ENCODE assay signal across 13 mouse cellular contexts in genomic region chr16:16596582-16596981, GRCm38 (mm10). TPM values are rescaled to one million over a fixed set of nuclear protein-coding genes. Genes with fewer than 3 reads are reported as not detected.
DNase-seq lines count a peak whose midpoint lies in the region; ATAC-seq and TF ChIP-seq lines count a peak whose summit lies in the region.
"Had no signal": no experiment of that assay in that cellular context is flagged by ENCODE, and none has a peak within 500 bp of the region (broad histone marks: within the 10 kb centered on the region; RNA-seq: fewer than 3 reads in every experiment).

No protein-coding gene starts in this region.

- no peak overlapping the region for H3K9ac ChIP-seq in intestine, postnatal 0 days (ENCODE audit: low read depth, low read length)
- no peak overlapping the region for H3K9ac ChIP-seq in intestine, embryonic 15.5 days
- no peak overlapping the region for H3K9ac ChIP-seq in midbrain, postnatal 0 days (replicated peaks; ENCODE audit: low read length, poor library complexity, severe bottlenecking)
- H3K9ac ChIP-seq in midbrain, embryonic 13.5 days (replicated peaks): no peak overlapping the region
- H3K9ac ChIP-seq in stomach, postnatal 0 days (ENCODE audit: low read length): no peak overlapping the region
- H3K9ac ChIP-seq: lung, embryonic 15.5 days had no signal

- no peak overlapping the region for H3K4me2 ChIP-seq in intestine, postnatal 0 days (replicated peaks; ENCODE audit: low read depth)
- no peak overlapping the region for H3K4me2 ChIP-seq in intestine, embryonic 15.5 days (replicated peaks)
- no peak overlapping the region for H3K4me2 ChIP-seq in midbrain, postnatal 0 days (ENCODE audit: low read depth, low read length, poor library complexity, severe bottlenecking)
- no peak overlapping the region for H3K4me2 ChIP-seq in midbrain, embryonic 13.5 days (replicated peaks)
- no peak overlapping the region for H3K4me2 ChIP-seq in stomach, postnatal 0 days (replicated peaks; ENCODE audit: low read depth)
- H3K4me2 ChIP-seq: lung, embryonic 15.5 days had no signal

- ATAC-seq in intestine, postnatal 0 days: no peak
- ATAC-seq in intestine, embryonic 15.5 days: no peak
- ATAC-seq in midbrain, postnatal 0 days (ENCODE audit: low FRiP score): no peak
- ATAC-seq in midbrain, embryonic 13.5 days: no peak
- no peak for ATAC-seq in stomach, postnatal 0 days (ENCODE audit: low FRiP score, low TSS enrichment)
- ATAC-seq: midbrain, embryonic 16.5 days had no signal

- no peaks in the 10 kb centered on the region for H3K27me3 ChIP-seq in intestine, postnatal 0 days (replicated peaks; ENCODE audit: control insufficient read depth, insufficient read depth, low read length)
- H3K27me3 ChIP-seq in intestine, embryonic 15.5 days (replicated peaks): no peaks in the 10 kb centered on the region
- no peaks in the 10 kb centered on the region for H3K27me3 ChIP-seq in midbrain, postnatal 0 days (ENCODE audit: insufficient read depth, low read length)
- no peaks in the 10 kb centered on the region for H3K27me3 ChIP-seq in midbrain, embryonic 13.5 days
- H3K27me3 ChIP-seq in stomach, postnatal 0 days (ENCODE audit: control insufficient read depth, insufficient read depth, low read length): no peaks in the 10 kb centered on the region

- H3K4me3 ChIP-seq in intestine, postnatal 0 days (ENCODE audit: low read depth, low read length): no peak overlapping the region
- no peak overlapping the region for H3K4me3 ChIP-seq in intestine, embryonic 15.5 days (replicated peaks)
- H3K4me3 ChIP-seq in midbrain, postnatal 0 days (ENCODE audit: low read depth, low read length): no peak overlapping the region
- no peak overlapping the region for H3K4me3 ChIP-seq in midbrain, embryonic 13.5 days (replicated peaks)
- no peak overlapping the region for H3K4me3 ChIP-seq in stomach, postnatal 0 days (ENCODE audit: low read depth, low read length)
- H3K4me3 ChIP-seq: hindbrain, embryonic 10.5 days; lung, embryonic 15.5 days had no signal

- no peak for TF ChIP-seq EP300 in stomach, postnatal 0 days (optimal IDR thresholded peaks at IDR 0.05)

- DNase-seq in adrenal gland, postnatal 10 days: peak; percentile 16
- no peak for DNase-seq in adrenal gland, adult 8-10 months
- no peak for DNase-seq in midbrain, postnatal 0 days (ENCODE audit: low spot score)
- no peak for DNase-seq in stomach, postnatal 0 days (ENCODE audit: low spot score)
- DNase-seq in urinary bladder, postnatal 25 days (ENCODE audit: low spot score): no peak
- DNase-seq: heart, adult 18-20 months; left cerebral cortex, postnatal 4 days had no signal

- peak; percentile 61 for TF ChIP-seq CTCF in intestine, postnatal 0 days (IDR thresholded peaks at IDR 0.05; ENCODE audit: low read depth)
- peak; percentile 55 for TF ChIP-seq CTCF in midbrain, postnatal 0 days (IDR thresholded peaks at IDR 0.05)
- peak; percentile 61 for TF ChIP-seq CTCF in stomach, postnatal 0 days (IDR thresholded peaks at IDR 0.05; ENCODE audit: low read depth)

- H3K9me3 ChIP-seq in intestine, postnatal 0 days (ENCODE audit: control insufficient read depth): no peaks in the 10 kb centered on the region
- H3K9me3 ChIP-seq in intestine, embryonic 15.5 days: no peaks in the 10 kb centered on the region
- no peaks in the 10 kb centered on the region for H3K9me3 ChIP-seq in midbrain, postnatal 0 days (ENCODE audit: low read length)
- H3K9me3 ChIP-seq in midbrain, embryonic 13.5 days: no peaks in the 10 kb centered on the region
- H3K9me3 ChIP-seq in stomach, postnatal 0 days (ENCODE audit: control insufficient read depth, low read length): no peaks in the 10 kb centered on the region
- H3K9me3 ChIP-seq: hindbrain, embryonic 10.5 days; lung, embryonic 15.5 days had no signal

- H3K27ac ChIP-seq in intestine, postnatal 0 days (ENCODE audit: low read depth, low read length): no peak overlapping the region
- no peak overlapping the region for H3K27ac ChIP-seq in intestine, embryonic 15.5 days
- H3K27ac ChIP-seq in midbrain, postnatal 0 days (ENCODE audit: low read depth, low read length): no peak overlapping the region
- H3K27ac ChIP-seq in midbrain, embryonic 13.5 days: no peak overlapping the region
- no peak overlapping the region for H3K27ac ChIP-seq in stomach, postnatal 0 days (replicated peaks)
- H3K27ac ChIP-seq: hindbrain, embryonic 10.5 days; lung, embryonic 15.5 days had no signal

- H3K4me1 ChIP-seq in intestine, postnatal 0 days (replicated peaks; ENCODE audit: control insufficient read depth, insufficient read depth, low read length): 0 out of 2 replicates have a peak, but pooled peaks cover 3% of the 10 kb centered on the region
- no peaks in the 10 kb centered on the region for H3K4me1 ChIP-seq in intestine, embryonic 15.5 days (replicated peaks)
- H3K4me1 ChIP-seq in midbrain, postnatal 0 days (ENCODE audit: insufficient read depth, low read length): no peaks in the 10 kb centered on the region
- H3K4me1 ChIP-seq in midbrain, embryonic 13.5 days (replicated peaks): peaks cover 7% of the 10 kb centered on the region
- H3K4me1 ChIP-seq in stomach, postnatal 0 days (replicated peaks; ENCODE audit: control insufficient read depth, insufficient read depth): no peaks in the 10 kb centered on the region

- no peaks in the 10 kb centered on the region for H3K36me3 ChIP-seq in intestine, postnatal 0 days (ENCODE audit: control insufficient read depth, insufficient read depth)
- H3K36me3 ChIP-seq in intestine, embryonic 15.5 days: no peaks in the 10 kb centered on the region
- H3K36me3 ChIP-seq in midbrain, postnatal 0 days (ENCODE audit: insufficient read depth, low read length): no peaks in the 10 kb centered on the region
- H3K36me3 ChIP-seq in midbrain, embryonic 13.5 days: no peaks in the 10 kb centered on the region
- H3K36me3 ChIP-seq in stomach, postnatal 0 days (ENCODE audit: control insufficient read depth, insufficient read depth, low read length): no peaks in the 10 kb centered on the region
- H3K36me3 ChIP-seq: hindbrain, embryonic 10.5 days; lung, embryonic 15.5 days had no signal

RNA-seq across cellular contexts. Expression of gene Fgd4, which starts 3.8 kb away (rescaled TPM):
- 10 to 100 TPM; 12.6 to 16.6 TPM for total RNA-seq in adrenal gland, postnatal 10 days (2021)
- total RNA-seq in adrenal gland, adult 8-10 months (2022): 10 to 100 TPM; 15.6 to 18.8 (median 16.9) TPM
- polyA plus RNA-seq in intestine, postnatal 0 days (2015; fragmentation: Nextera tagmentation; extraction: Ambion mirVana): 6.9 and 8.7 TPM in 2 replicates
- 14.2 and 15.0 TPM in 2 replicates for polyA plus RNA-seq in intestine, embryonic 15.5 days (2015; fragmentation: Nextera tagmentation; extraction: Ambion mirVana)
- 36.3 and 38.1 TPM in 2 replicates for total RNA-seq in midbrain, postnatal 0 days (2014; rRNA removed)
- polyA plus RNA-seq in midbrain, postnatal 0 days (2015; fragmentation: Nextera tagmentation; extraction: Ambion mirVana): 9.2 and 11.7 TPM in 2 replicates
- 26.2 and 26.8 TPM in 2 replicates for polyA plus RNA-seq in midbrain, embryonic 13.5 days (2015; fragmentation: Nextera tagmentation; extraction: Ambion mirVana)
- 4.6 and 4.7 TPM in 2 replicates for polyA plus RNA-seq in stomach, postnatal 0 days (2015; fragmentation: Nextera tagmentation; extraction: Ambion mirVana)
